Mouse (Mus musculus) subcutaneous adipose tissue, adult 2 months (tissue): ENCODE measurements around the gene Mup10. TPM values are rescaled to one million over a fixed set of nuclear protein-coding genes. Genes with fewer than 3 reads are reported as not detected.

Experiments
- polyA plus RNA-seq: library from polyadenylated mRNA; depleted of rRNA; stranded (reverse); fragments of >200 nt; gene quantifications from 2 replicates; pipeline ENCODE4 v1.2.3, GENCODE M21; 2012; ENCODE audit warnings: low replicate concordance; rRNA removed

The Mup10 gene
- polyA plus RNA-seq: 0.36 and 0.85 TPM in 2 replicates

GRCm38 (mm10) chr4:60582099-60582498, at the start of gene Mup10:
TSS of gene Mup10 (minus strand) at chr4:60582199.

Other genes with a start within 250 kb of the Mup10 start
- 0.27 TPM in 1 of 2 replicates, not detected in the other for gene Mup9, start 160.2 kb downstream of the Mup10 start, polyA plus RNA-seq
- 0.17 TPM in 1 of 2 replicates, not detected in the other for gene Mup1, start 80.2 kb downstream of the Mup10 start, polyA plus RNA-seq
- not detected in 2 replicates for gene Mup11, start 80.2 kb upstream of the Mup10 start, polyA plus RNA-seq
- not detected in 2 replicates for gene Mup12, start 159.1 kb upstream of the Mup10 start, polyA plus RNA-seq
- gene Mup22, start 239.3 kb upstream of the Mup10 start, polyA plus RNA-seq: 1.5 and 5.2 TPM in 2 replicates